Mouse (Mus musculus) hindbrain, embryonic 11.5 days (tissue): ENCODE measurements around the gene Dnal4. TPM values are rescaled to one million over a fixed set of nuclear protein-coding genes. Genes with fewer than 3 reads are reported as not detected.
A peak's percentile ranks its signal among the peaks of the same experiment; 100 is the strongest.

Experiments used
- ATAC-seq: fragments of 200-750 bp; cut with Nextera tagmentation; 2 replicates; pipeline ENCODE4 v1.8.0; 2017; ENCODE audit warnings: mild to moderate bottlenecking, moderate TSS enrichment, moderate library complexity; ENCODE audit not compliant: low FRiP score
- DNase-seq: peaks from one replicate; pipeline ENCODE4 v3.0.0-alpha.2; 2015; ENCODE audit warnings: low spot score
- H3K27ac ChIP-seq: fragments of 300-500 bp; sonication (generic); 2 replicates; pipeline ENCODE4 v1.5.1; 2014; ENCODE audit warnings: mild to moderate bottlenecking, low read depth, low read length
- H3K27me3 ChIP-seq: fragments of 300-500 bp; sonication (generic); 2 replicates; pipeline ENCODE4 v1.6.1; 2014; ENCODE audit warnings: mild to moderate bottlenecking, low read length, moderate library complexity, mixed read lengths; ENCODE audit not compliant: control insufficient read depth, insufficient read depth
- H3K36me3 ChIP-seq: fragments of 300-500 bp; sonication (generic); 2 replicates; pipeline ENCODE4 v1.6.1; 2014; ENCODE audit warnings: mild to moderate bottlenecking, low read length, moderate library complexity, mixed read lengths; ENCODE audit not compliant: control insufficient read depth, insufficient read depth
- H3K4me1 ChIP-seq: fragments of 300-500 bp; sonication (generic); replicated peaks from 2 replicates; pipeline ENCODE4 v1.6.1; 2014; ENCODE audit warnings: low read length, mixed read lengths; ENCODE audit not compliant: control insufficient read depth, insufficient read depth
- H3K4me2 ChIP-seq: fragments of 300-500 bp; sonication (generic); replicated peaks from 2 replicates; pipeline ENCODE4 v1.6.1; 2014; ENCODE audit warnings: mild to moderate bottlenecking, low read depth, low read length
- H3K4me3 ChIP-seq: fragments of 300-500 bp; sonication (generic); 2 replicates; pipeline ENCODE4 v1.5.1; 2014; ENCODE audit warnings: low read depth, low read length
- H3K9ac ChIP-seq: fragments of 300-500 bp; sonication (generic); 2 replicates; pipeline ENCODE4 v1.6.1; 2014; ENCODE audit warnings: low read depth, low read length
- H3K9me3 ChIP-seq: fragments of 300-500 bp; sonication (generic); 2 replicates; pipeline ENCODE4 v1.6.1; 2016; ENCODE audit warnings: low read length; ENCODE audit not compliant: control insufficient read depth
- WGBS: fragments of 180-500 bp; shearing (Covaris S2); extraction: QIAGEN DNeasy Blood & Tissue Kit; methylation state at CpG from one replicate; pipeline ENCODE4 v1.1.7; 2014; 5-methylcytosine and 5-hydroxymethylcytosine counted together
- polyA plus RNA-seq: library from polyadenylated mRNA; unstranded; fragments of >200 nt; fragmentation: Nextera tagmentation; extraction: Ambion mirVana; gene quantifications from 2 replicates; pipeline ENCODE4 v1.2.1, GENCODE M21; 2014

Dnal4 gene
- 61.8 and 71.9 TPM in 2 replicates for polyA plus RNA-seq

DNA sequence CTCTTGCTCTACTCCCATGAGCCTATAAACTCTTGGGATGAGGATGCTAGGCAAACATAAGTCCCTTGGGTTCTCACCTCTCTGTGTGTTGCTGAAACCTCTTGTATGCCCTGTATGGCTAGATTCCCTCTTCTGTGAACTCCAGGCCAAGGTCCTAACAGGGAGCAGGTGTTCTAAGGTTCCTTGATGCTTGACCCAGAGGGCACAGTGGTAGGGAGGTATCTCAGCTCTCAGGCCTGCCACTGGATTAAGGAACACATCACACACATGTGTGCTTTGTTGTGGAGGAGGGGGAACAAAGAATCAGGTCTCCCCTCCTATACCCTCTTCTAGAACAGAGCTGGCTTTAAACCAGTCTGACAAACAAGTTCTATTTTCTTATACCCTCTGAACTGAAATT, at the start of gene Dnal4:
Dnal4 (minus strand) TSS at position 101 of the 400 bp plus-strand sequence.
- Histone ChIP-seq H3K4me3 (no peak within 1 kb of the TSS), H3K27me3 (no peaks in the 10 kb centered on the region), H3K4me1 (peaks cover 4% of the 10 kb centered on the region; the same call in 1 of the 2 replicates), H3K9ac (no peak within 1 kb of the TSS), H3K36me3 (no peaks in the 10 kb centered on the region), H3K9me3 (no peaks in the 10 kb centered on the region), H3K27ac (no peak within 1 kb of the TSS), H3K4me2 (no peak within 1 kb of the TSS)
- DNase-seq (no peak), ATAC-seq (no peak)

- no peak overlapping the region for H3K9ac ChIP-seq
- 91% methylated on average over 14 of the region's 14 CpGs for WGBS
- no peak for DNase-seq
- no peak for ATAC-seq
- H3K27me3 ChIP-seq: no peaks in the 10 kb centered on the region
- H3K4me2 ChIP-seq: no peak overlapping the region
- no peak overlapping the region for H3K27ac ChIP-seq
- H3K4me3 ChIP-seq: no peak overlapping the region
- H3K4me1 ChIP-seq: peaks cover 7% of the 10 kb centered on the region
- H3K36me3 ChIP-seq: 0 out of 2 replicates have a peak, but pooled peaks cover 2% of the 10 kb centered on the region
- H3K9me3 ChIP-seq: no peaks in the 10 kb centered on the region
Observed at GRCm38 (mm10) chr15:79827061-79827777, 49.6 kb upstream of the Dnal4 start.

DNA sequence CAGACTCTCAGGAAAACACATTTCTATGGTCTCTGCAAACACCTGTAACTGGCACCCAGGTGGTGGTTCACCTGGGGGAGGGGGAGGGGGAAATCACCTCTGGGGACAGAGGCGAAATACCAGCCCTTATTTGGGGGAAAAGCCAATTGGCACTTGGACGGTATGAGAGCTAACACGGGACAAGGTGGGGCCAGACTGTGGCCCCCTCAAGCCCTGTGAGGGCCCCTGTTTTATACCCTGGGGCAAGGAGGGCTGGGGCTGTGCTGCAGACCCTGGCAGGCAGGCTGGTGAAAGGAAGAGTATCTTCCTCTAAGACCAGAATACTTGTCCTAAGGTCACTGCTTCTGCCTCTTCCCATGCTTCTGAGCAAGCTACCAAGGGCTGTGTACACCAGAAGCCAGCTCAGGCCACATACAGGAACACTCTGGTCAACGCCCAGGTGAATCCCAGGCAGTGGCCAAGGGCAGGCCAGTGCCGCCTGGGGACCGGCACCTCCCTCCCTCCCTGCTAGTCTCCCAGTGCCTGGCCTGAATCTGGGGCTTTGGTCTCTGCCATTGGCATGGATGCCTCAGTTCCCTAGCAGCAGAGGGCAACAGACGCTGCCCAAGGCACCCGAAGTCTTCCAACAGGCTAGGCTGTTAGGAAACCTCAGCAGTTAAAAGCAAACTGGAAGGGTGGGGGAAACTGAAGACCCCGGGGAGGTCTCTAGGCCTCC, 48.7 kb upstream of the Dnal4 start:
- Histone ChIP-seq H3K9me3 (no peaks in the 10 kb centered on the region), H3K4me1 (peaks cover 4% of the 10 kb centered on the region), H3K27me3 (no peaks in the 10 kb centered on the region), H3K4me2 (no peak overlapping the region), H3K36me3 (0 out of 2 replicates have a peak, but pooled peaks cover 2% of the 10 kb centered on the region), H3K9ac (no peak overlapping the region), H3K27ac (no peak overlapping the region), H3K4me3 (no peak overlapping the region)
- no peak for DNase-seq
- ATAC-seq: no peak
- WGBS: 88% methylated on average over 9 of the region's 9 CpGs

- DNase-seq: peak; percentile 70
- Histone ChIP-seq H3K4me2 (no peak overlapping the region), H3K4me3 (no peak overlapping the region), H3K9me3 (no peaks in the 10 kb centered on the region), H3K9ac (no peak overlapping the region), H3K4me1 (peaks cover 4% of the 10 kb centered on the region), H3K27ac (no peak overlapping the region), H3K36me3 (0 out of 2 replicates have a peak, but pooled peaks cover 2% of the 10 kb centered on the region), H3K27me3 (no peaks in the 10 kb centered on the region)
- 50% methylated on average over 14 of the region's 14 CpGs for WGBS
- no peak for ATAC-seq
Observed at GRCm38 (mm10) chr15:79825146-79825825, 47.6 kb upstream of the Dnal4 start.

- H3K36me3 ChIP-seq: 0 out of 2 replicates have a peak, but pooled peaks cover 2% of the 10 kb centered on the region
- no peak overlapping the region for H3K4me3 ChIP-seq
- no peak for ATAC-seq
- 75% methylated on average over 19 of the region's 19 CpGs for WGBS
- DNase-seq: no peak
- no peaks in the 10 kb centered on the region for H3K27me3 ChIP-seq
- no peak overlapping the region for H3K4me2 ChIP-seq
- no peaks in the 10 kb centered on the region for H3K9me3 ChIP-seq
- H3K27ac ChIP-seq: no peak overlapping the region
- H3K4me1 ChIP-seq: no peaks in the 10 kb centered on the region; the same call in 1 of the 2 replicates
- no peak overlapping the region for H3K9ac ChIP-seq
Observed at GRCm38 (mm10) chr15:79823588-79824280, 46.1 kb upstream of the Dnal4 start.

DNA sequence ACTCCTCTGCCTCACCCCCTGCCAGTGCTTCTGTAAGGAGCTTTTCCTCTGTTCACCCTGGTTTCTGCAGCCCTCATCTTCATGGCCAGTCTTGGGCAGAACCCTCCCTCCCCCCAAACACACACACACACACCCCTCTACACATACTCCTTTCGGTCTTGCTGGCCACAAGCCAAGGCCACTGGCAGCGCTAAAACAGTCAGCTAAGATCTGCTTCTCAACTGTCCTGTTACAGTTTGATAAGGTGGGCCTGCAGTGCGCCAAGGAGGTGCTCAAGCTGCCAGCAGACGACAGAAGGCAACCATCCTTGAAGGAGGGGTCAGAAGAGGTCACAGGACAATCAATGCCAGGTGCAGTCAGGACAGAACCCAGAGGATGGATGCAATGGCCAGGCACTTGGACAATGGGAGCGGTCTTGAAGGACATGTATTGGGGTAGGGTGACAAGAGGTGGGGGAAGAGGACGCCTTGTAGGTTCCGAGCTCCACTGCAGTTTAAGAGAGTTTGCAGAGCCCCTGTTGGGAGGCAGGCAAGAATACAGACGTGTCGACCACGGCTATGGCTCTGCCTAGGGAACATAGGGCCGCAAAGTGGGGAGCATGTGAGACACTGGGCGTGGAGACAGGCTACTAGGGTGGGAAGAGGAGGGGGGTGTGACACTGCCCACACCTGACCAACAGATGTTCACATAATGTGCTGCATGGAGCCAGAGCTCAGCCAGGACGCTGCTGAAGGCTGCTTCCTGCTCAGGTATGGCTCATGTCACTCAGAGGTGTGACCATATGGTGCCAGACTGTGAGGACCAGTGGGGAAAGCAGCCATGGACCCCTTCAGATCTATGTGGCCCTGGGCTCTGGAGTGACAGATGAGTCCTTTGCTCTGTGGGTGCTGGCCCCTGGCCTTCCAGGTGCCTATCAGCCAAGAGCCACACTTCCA, 44.9 kb upstream of the Dnal4 start:
- 67% methylated on average over 13 of the region's 13 CpGs for WGBS
- no peaks in the 10 kb centered on the region for H3K27me3 ChIP-seq
- H3K36me3 ChIP-seq: no peaks in the 10 kb centered on the region
- H3K4me1 ChIP-seq: no peaks in the 10 kb centered on the region
- no peak overlapping the region for H3K4me2 ChIP-seq
- H3K9ac ChIP-seq: no peak overlapping the region
- no peak overlapping the region for H3K4me3 ChIP-seq
- no peaks in the 10 kb centered on the region for H3K9me3 ChIP-seq
- ATAC-seq (0 out of 2 replicates have a peak, but pooled peaks have one; percentile 10), DNase-seq (no peak)
- H3K27ac ChIP-seq: 0 out of 2 replicates have a peak overlapping the region, but pooled peaks have one; percentile 13

- H3K36me3 ChIP-seq: no peaks in the 10 kb centered on the region
- H3K9me3 ChIP-seq: no peaks in the 10 kb centered on the region
- no peaks in the 10 kb centered on the region for H3K27me3 ChIP-seq
- DNase-seq (no peak), ATAC-seq (no peak)
- 88% methylated on average over 4 of the region's 4 CpGs for WGBS
- no peak overlapping the region for H3K4me3 ChIP-seq
- no peaks in the 10 kb centered on the region for H3K4me1 ChIP-seq
- H3K9ac ChIP-seq: no peak overlapping the region
- no peak overlapping the region for H3K27ac ChIP-seq
- no peak overlapping the region for H3K4me2 ChIP-seq
Observed at GRCm38 (mm10) chr15:79818325-79818724, 40.7 kb upstream of the Dnal4 start.
